Comparison of ENCODE assay signal across 13 mouse cellular contexts in the genomic region with DNA sequence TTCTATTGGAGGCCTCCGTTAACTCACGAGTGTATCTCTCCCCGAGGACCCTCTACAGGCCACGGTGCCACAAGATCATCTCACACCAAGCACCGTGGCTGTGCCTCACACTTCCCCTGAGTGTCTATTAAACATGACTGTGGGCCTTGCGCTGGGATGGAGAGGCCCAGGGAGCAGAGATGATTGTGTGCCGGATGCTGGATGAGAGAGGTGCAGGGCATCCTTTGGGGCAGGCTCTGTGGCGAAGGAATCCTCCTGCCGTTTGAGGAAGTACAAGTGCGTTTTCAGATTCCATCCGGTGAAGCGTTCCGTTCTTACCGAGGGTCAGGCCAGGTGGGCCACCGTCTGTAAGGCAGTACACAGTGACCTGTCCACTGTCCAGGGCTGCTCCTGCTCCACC.
"Had no signal": no experiment of that assay in that cellular context is flagged by ENCODE, and none has a peak within 500 bp of the region (broad histone marks: within the 10 kb centered on the region; RNA-seq: fewer than 3 reads in every experiment).

No protein-coding gene starts in this region.

- DNase-seq: kidney, adult 18-20 months; kidney, postnatal 14 days; liver, embryonic 13.5 days; liver, postnatal 0 days; lung, postnatal 36 days; midbrain, embryonic 14.5 days; thymus, postnatal 4 days had no signal

- H3K9me3 ChIP-seq: intestine, embryonic 15.5 days; kidney, embryonic 15.5 days; limb, embryonic 15.5 days; liver, embryonic 13.5 days; midbrain, embryonic 10.5 days; neural tube, embryonic 12.5 days had no signal

- H3K36me3 ChIP-seq: intestine, embryonic 15.5 days; kidney, embryonic 15.5 days; limb, embryonic 15.5 days; liver, embryonic 13.5 days; midbrain, embryonic 10.5 days; neural tube, embryonic 12.5 days had no signal

- H3K4me3 ChIP-seq: intestine, embryonic 15.5 days; kidney, embryonic 15.5 days; limb, embryonic 15.5 days; liver, embryonic 13.5 days; midbrain, embryonic 10.5 days; myocyte; neural tube, embryonic 12.5 days had no signal

- H3K9ac ChIP-seq: intestine, embryonic 15.5 days; kidney, embryonic 15.5 days; limb, embryonic 15.5 days; liver, embryonic 13.5 days; liver, postnatal 0 days; neural tube, embryonic 12.5 days had no signal

- H3K4me2 ChIP-seq: intestine, embryonic 15.5 days; kidney, embryonic 15.5 days; limb, embryonic 15.5 days; liver, embryonic 13.5 days; neural tube, embryonic 12.5 days had no signal

- H3K4me1 ChIP-seq: intestine, embryonic 15.5 days; limb, embryonic 15.5 days; liver, embryonic 13.5 days; neural tube, embryonic 12.5 days had no signal

- ATAC-seq: intestine, embryonic 15.5 days; liver, postnatal 0 days had no signal

- H3K27ac ChIP-seq: intestine, embryonic 15.5 days; kidney, embryonic 15.5 days; limb, embryonic 15.5 days; liver, embryonic 13.5 days; midbrain, embryonic 10.5 days; neural tube, embryonic 12.5 days had no signal

- H3K27me3 ChIP-seq: intestine, embryonic 15.5 days; kidney, embryonic 15.5 days; limb, embryonic 15.5 days; liver, embryonic 13.5 days; neural tube, embryonic 12.5 days had no signal
